8 mouse cellular contexts compared by ENCODE assay signal in the genomic region with DNA sequence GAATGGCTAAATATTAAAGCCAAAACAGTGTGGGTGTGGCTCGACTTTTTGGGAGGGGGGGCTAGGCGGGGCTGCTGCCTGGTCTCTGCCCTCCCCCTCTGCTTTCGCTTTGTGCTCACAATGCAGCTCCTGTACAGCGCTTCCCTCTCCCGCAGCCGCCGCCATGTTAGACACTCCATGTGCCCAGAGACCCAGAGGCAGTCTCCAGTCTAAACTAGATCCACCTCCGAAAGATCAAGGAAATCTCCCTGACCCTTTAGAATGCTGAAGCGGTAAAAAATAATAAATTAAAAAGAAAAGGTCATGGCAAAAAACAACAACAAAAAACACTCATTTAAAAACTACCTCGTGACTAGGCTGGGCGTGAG. TPM values are rescaled to one million over a fixed set of nuclear protein-coding genes. Genes with fewer than 3 reads are reported as not detected.
DNase-seq lines count a peak whose midpoint lies in the region; ATAC-seq lines count a peak whose summit lies in the region.

No protein-coding gene starts in this region.

- ATAC-seq in hindbrain, embryonic 15.5 days (ENCODE audit: low FRiP score, low read depth): peak; percentile 68

- peak overlapping the region; percentile 77 for H3K4me2 ChIP-seq in hindbrain, embryonic 15.5 days

- peaks cover 45% of the 10 kb centered on the region for H3K4me1 ChIP-seq in hindbrain, embryonic 15.5 days (replicated peaks)

- H3K9ac ChIP-seq in hindbrain, embryonic 15.5 days: peak overlapping the region; percentile 98

- WGBS in hindbrain, embryonic 15.5 days: under 1% methylated on average over 11 of the region's 11 CpGs

- peak overlapping the region; percentile 99 for H3K4me3 ChIP-seq in hindbrain, embryonic 15.5 days

- H3K27me3 ChIP-seq in hindbrain, embryonic 15.5 days: no peaks in the 10 kb centered on the region

- H3K27ac ChIP-seq in hindbrain, embryonic 15.5 days (replicated peaks): peak overlapping the region; percentile 100

- H3K9me3 ChIP-seq in hindbrain, embryonic 15.5 days: no peaks in the 10 kb centered on the region

- H3K36me3 ChIP-seq in hindbrain, embryonic 15.5 days: peaks cover 17% of the 10 kb centered on the region

- peak; percentile 81 for DNase-seq in T-cell, adult 2 months (ENCODE audit: low spot score)
- DNase-seq in cerebellum, postnatal 4 days (ENCODE audit: low spot score in 2 of 2): peak; percentile 36 to 62
- peak; percentile 51 for DNase-seq in gastrocnemius, adult 18-20 months (ENCODE audit: low spot score)
- peak; percentile 33 for DNase-seq in left cerebral cortex, adult 11 months (ENCODE audit: low spot score)
- DNase-seq in lung, postnatal 4 days: peak; percentile 80 to 83
- DNase-seq in retina, postnatal 7 days (ENCODE audit: low read depth, low spot score): peak; percentile 21
- DNase-seq in urinary bladder, adult 2 months (ENCODE audit: low spot score): peak; percentile 56

RNA-seq across cellular contexts. Expression of a gene that starts 1.6 kb away (rescaled TPM):
- total RNA-seq in gastrocnemius, adult 18-20 months (2021): 10 to 100 TPM; 92.9 to 94.5 TPM
- 321 and 331 TPM in 2 replicates for polyA plus RNA-seq in hindbrain, embryonic 15.5 days (2015; fragmentation: Nextera tagmentation; extraction: Ambion mirVana)
- polyA plus RNA-seq in urinary bladder, adult 2 months (2012; rRNA removed): 107 and 119 TPM in 2 replicates

RNA-seq across cellular contexts. Expression of a gene that starts 34.8 kb away (rescaled TPM):
- 10 to 100 TPM; 14.3 to 17.3 TPM for total RNA-seq in gastrocnemius, adult 18-20 months (2021)
- polyA plus RNA-seq in hindbrain, embryonic 15.5 days (2015; fragmentation: Nextera tagmentation; extraction: Ambion mirVana): 17.8 and 20.1 TPM in 2 replicates
- 27.3 and 34.1 TPM in 2 replicates for polyA plus RNA-seq in urinary bladder, adult 2 months (2012; rRNA removed)

Comparison
In these comparisons a context has a peak if more than half of its experiments do, and no peak if none do; other contexts are left out.
1. Peak in every context shown above with its lines: DNase-seq, ATAC-seq, H3K4me3 ChIP-seq and H3K27ac ChIP-seq.
2. DNase-seq: peak in every context shown above with its lines; median percentile 82 in lung, postnatal 4 days; 81 in T-cell, adult 2 months; 56 in urinary bladder, adult 2 months; 51 in gastrocnemius, adult 18-20 months; 49 in cerebellum, postnatal 4 days; 33 in left cerebral cortex, adult 11 months; 21 in retina, postnatal 7 days.